Mouse (Mus musculus) central nervous system, embryonic 11.5 days (tissue): ENCODE results near the gene Pnkd. TPM values are rescaled to one million over a fixed set of nuclear protein-coding genes. Genes with fewer than 3 reads are reported as not detected.

ENCODE experiments used
- polyA plus RNA-seq: library from polyadenylated mRNA; depleted of rRNA; stranded (reverse); fragments of >200 nt; gene quantifications from 2 replicates; pipeline ENCODE4 v1.2.3, GENCODE M21; 2012; rRNA removed

Pnkd gene
- 43.6 and 50.9 TPM in 2 replicates for polyA plus RNA-seq

GRCm38 (mm10) chr1:74284543-74285160 is at the start of gene Pnkd, which contains the start of gene Aamp:
Gene Pnkd (plus strand): TSS chr1:74284930.
Gene Aamp (minus strand): TSS chr1:74284738.

GRCm38 (mm10) chr1:74235938-74236589 is 48.7 kb upstream of the Pnkd start, which contains the start of gene Arpc2:
Gene Arpc2 (plus strand): TSS chr1:74236084.

GRCm38 (mm10) chr1:74278538-74278937 is 6.2 kb upstream of the Pnkd start, which contains the start of gene Gpbar1:
Gene Gpbar1 (plus strand): TSS chr1:74278550.

GRCm38 (mm10) chr1:74305522-74305921 is 20.8 kb downstream of the Pnkd start, which contains the start of gene Tmbim1:
Gene Tmbim1 (minus strand): TSS chr1:74305622.

GRCm38 (mm10) chr1:74361812-74362211 is 77.1 kb downstream of the Pnkd start, which contains the start of gene Catip:
Gene Catip (plus strand): TSS chr1:74362108.

GRCm38 (mm10) chr1:74374980-74375379 is 90.2 kb downstream of the Pnkd start, which contains the start of gene Slc11a1:
Gene Slc11a1 (plus strand): TSS chr1:74375195.

GRCm38 (mm10) chr1:74390924-74391748 is 106.4 kb downstream of the Pnkd start, which contains the start of gene Ctdsp1:
Gene Ctdsp1 (plus strand): TSS chr1:74391509.

Other genes starting within 250 kb of the Pnkd start
- 9.6 and 16.1 TPM in 2 replicates for gene Tns1, start 160.5 kb upstream of the Pnkd start, polyA plus RNA-seq
- gene Rufy4, start 159.4 kb upstream of the Pnkd start, polyA plus RNA-seq, result 0.81 and 0.89 TPM in 2 replicates
- gene Cxcr2, start 130.9 kb upstream of the Pnkd start, polyA plus RNA-seq, result 0.06 and 0.10 TPM in 2 replicates
- gene Cxcr1, start 90.3 kb upstream of the Pnkd start, polyA plus RNA-seq, result not detected in 2 replicates
- gene Arpc2, start 48.8 kb upstream of the Pnkd start, polyA plus RNA-seq, result 132 and 211 TPM in 2 replicates
- gene Gpbar1, start 6.4 kb upstream of the Pnkd start, polyA plus RNA-seq, result 0.19 and 0.40 TPM in 2 replicates
- gene Aamp, start 192 bp upstream of the Pnkd start, polyA plus RNA-seq, result 157 and 243 TPM in 2 replicates
- gene Tmbim1, start 20.7 kb downstream of the Pnkd start, polyA plus RNA-seq, result 2.8 and 7.5 TPM in 2 replicates
- gene Catip, start 77.2 kb downstream of the Pnkd start, polyA plus RNA-seq, result 0.85 and 1.5 TPM in 2 replicates
- 2.4 and 3.0 TPM in 2 replicates for gene Slc11a1, start 90.3 kb downstream of the Pnkd start, polyA plus RNA-seq
- gene Ctdsp1, start 106.6 kb downstream of the Pnkd start, polyA plus RNA-seq, result 45.6 and 69.4 TPM in 2 replicates
- gene Vil1, start 124.4 kb downstream of the Pnkd start, polyA plus RNA-seq, result 0.14 and 0.15 TPM in 2 replicates
- 54.9 and 74.0 TPM in 2 replicates for gene Cnot9, start 221.1 kb downstream of the Pnkd start, polyA plus RNA-seq